Mouse (Mus musculus) inflammation-experienced regulatory T-cells, adult 6 months (primary cell): ENCODE measurements around the gene Dnajb12. TPM values are rescaled to one million over a fixed set of nuclear protein-coding genes. Genes with fewer than 3 reads are reported as not detected.

ENCODE experiments used
- ATAC-seq: one replicate; pipeline ENCODE4 v1.8.0; 2017
- polyA plus RNA-seq, 3 experiments: library from polyadenylated mRNA; unstranded; fragments of 100-300 nt; shearing (Covaris generic); gene quantifications; one replicate each; pipeline ENCODE4 v1.2.1; 2017

The Dnajb12 gene
- polyA plus RNA-seq, 3 experiments from 2014 or later = 15.7 to 18.1 (median 17.4) TPM

DNA sequence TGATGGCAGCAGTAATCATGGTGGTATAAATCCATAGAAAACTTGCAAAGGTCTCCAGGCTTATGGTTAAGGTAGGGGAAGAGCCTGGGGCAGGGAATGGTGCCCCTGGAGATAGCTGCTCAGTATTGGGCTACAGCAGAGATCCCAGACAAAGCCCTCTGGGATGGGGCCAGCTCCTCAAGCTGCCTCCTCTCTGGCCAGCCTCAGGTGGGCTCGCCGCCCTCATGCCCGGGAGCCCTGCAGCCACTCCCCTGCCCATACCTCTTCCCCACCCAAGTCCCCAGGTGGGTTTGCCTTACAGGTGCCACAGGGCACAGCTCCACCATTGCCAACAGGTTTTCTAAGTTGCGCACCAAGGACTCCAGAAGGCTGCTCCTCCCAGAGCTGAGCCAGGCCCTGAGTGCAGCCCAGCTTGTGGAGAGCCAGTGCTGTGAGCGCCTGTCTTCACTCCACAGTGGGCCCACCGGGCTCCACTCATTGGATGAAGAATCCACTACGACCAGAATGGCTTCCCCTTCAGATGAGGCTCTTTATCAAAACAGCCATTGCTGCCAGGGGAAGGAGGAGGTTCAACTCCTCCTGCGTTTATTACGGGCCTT lies 18.9 kb downstream of the Dnajb12 start:
- no peak for ATAC-seq

DNA sequence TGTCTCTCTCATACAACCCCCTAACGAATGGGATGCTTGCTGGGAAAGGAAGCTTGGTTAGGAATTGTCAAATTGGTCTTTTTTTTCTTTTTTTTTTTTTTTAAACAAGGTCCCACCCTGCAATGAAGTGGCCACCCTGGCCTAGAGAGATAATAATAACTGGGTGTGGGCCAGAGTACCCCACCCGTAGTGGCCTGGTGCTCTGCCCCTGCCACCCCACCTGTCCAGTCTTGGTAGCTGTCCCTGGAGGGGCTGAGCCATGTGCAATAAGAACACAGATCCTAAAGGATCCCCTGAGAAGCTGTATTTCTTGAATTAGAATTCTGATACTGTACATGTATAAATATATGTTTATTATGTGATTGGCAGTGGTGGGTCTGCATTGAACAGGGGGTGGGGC lies 19.6 kb downstream of the Dnajb12 start:
- ATAC-seq = no peak

DNA sequence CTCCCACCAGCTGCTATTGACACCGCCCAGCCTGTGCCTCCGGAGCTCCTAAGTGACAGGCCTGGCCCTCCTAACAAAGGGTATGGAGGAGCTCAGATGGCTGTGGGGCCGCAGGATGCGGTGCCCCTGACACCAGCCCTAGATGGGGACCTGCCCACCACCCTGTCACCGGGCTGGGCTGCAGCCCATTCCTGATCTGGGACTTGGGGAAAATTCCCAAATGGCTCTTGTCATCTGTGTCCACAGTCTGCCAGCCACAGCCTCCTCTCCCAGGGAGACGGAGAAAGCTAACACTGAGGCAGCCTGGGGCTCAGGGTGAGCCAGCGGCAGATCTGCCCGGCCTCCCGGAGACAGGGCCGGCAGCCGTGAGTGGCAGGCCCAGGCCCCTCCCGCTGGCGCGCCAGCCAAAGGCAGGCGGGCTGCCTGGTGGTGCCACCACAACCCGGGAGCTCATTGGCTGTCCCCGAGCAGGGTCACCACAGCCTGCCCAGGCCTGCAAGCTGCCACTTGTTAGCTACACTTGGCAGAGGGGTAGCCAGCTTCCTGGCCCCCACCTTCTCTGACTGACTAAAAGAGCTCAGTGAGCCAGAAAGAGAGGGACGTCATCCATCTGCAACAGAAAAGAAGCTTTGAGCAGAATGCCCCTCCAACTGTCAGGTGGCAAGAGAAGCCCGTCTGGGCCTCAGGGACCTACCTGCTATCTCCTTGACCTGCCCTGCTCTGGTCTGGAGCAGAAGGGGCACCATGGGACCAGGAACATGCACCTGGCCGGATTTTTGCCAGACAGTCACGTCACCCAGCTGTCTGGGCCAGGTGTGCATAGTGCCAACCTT lies 20.2 kb downstream of the Dnajb12 start:
- ATAC-seq = peak; percentile 78

DNA sequence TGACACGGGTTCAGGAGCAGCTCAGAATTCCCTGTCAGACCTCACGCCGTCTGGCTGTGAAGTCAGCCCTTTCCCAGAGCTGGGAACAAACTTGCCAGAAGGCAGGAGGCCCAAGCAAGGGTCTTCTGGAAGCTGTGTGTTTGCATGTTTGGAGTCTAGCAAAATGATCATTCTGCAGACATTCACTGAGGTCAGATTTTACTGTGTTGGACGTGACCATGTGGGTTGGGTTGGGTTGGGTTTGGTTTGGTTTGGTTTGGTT lies 20.7 kb downstream of the Dnajb12 start:
- no peak for ATAC-seq

DNA sequence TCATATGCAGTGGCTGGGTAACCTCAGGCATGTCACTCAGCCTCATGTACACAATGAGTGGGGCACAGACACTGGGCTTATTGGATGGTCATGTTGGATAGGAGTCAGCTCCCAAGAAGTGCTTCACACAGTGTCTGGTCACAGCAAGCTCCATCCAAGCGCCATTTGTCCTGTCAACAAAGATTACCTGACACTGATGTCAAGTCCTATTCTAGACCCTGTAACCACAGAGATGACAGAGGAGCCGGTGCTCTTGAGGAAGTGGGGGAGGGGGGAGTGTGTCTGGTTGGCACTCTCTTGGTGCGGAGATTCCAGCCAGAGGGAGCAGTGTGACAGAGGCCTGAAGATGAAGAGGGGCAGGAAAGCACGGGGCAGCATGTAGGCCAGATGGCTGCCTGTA lies 21.6 kb downstream of the Dnajb12 start:
- no peak for ATAC-seq

DNA sequence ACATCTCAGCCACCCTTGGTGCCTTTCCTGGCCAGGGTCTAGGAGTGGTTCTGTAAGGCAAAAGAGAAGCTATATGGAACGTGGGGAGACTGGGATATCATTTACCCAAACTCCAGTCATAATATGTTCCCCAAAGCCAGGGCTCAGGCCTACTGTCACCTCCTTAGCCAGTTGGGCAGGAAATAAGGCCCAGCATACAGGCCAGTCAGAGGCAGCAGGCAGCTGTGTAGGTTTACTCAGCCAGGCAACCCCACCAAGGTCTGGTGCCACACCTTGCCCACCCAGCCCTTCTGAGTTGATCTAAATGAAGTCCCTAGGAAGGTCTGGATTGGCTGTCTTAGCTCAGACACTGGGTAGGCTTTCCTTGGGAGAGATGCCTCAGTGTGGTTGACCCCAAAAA lies 22.1 kb downstream of the Dnajb12 start:
- ATAC-seq = no peak

DNA sequence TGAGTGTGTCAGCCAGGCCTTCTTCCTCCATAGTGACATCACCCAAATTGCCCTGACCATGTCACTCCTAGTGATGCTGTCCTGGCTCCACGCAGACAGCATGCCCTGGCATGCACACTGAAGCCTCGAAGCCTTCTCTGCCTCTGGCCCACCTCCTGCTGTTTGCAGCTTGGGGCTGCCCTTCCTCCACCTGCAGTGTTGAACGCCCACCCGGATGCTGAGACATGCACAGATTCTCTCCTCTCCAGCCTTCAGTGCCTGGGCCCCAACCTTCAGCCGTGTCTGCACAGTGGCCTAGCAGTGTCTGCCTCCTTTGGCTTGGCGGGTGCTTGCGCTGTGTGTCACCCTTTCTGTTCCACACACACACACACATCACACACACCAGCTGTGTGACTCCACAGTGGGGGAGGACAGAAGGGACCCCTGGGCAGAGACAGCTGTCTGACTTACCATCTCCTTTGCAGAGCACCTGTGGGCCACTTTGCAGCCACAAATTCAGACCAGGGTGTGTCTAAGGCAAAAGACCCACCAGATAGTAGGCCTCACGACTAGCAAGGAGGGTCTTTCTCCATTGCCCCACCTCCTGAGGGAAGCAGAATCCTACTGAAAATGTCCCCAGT lies 22.7 kb downstream of the Dnajb12 start:
- no peak for ATAC-seq

DNA sequence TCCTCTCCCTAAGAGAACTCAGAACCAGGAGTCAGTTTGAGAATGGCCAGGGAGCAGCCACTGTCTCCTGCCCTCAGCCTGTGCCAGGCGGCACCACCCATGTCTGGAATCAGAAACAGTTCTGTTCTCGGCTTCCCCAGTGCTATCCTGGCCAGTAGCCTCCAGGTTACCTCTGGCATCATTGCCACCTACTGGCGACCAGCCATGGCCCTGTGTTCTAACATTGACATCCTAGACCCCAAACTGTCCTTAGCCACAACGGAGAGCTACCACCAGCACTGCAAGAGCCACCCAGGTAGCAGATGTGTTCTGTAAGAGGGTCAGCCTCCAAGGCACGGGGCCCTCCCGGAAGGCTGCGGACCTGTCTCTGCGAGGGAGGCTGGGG lies 23.2 kb downstream of the Dnajb12 start:
- no peak for ATAC-seq

DNA sequence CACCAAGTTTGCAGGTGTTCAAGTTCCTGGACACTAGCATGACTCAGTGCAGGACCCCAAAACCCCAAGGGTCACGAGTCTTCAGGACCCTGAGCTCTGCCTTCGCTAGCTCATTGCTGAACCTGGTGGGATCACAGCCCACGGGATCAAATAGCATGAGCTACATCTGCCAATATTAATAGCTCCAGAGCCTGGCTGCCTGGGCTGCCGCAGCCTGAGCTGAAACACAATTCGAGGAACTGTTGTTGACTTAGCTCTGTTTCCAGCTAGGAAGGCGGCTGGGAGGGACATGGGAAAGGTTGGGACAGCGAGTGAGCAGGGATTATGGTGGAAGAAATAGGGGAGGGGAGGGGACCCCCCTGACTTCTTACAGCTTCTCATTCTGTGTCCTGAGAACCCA lies 23.8 kb downstream of the Dnajb12 start:
- ATAC-seq = no peak

DNA sequence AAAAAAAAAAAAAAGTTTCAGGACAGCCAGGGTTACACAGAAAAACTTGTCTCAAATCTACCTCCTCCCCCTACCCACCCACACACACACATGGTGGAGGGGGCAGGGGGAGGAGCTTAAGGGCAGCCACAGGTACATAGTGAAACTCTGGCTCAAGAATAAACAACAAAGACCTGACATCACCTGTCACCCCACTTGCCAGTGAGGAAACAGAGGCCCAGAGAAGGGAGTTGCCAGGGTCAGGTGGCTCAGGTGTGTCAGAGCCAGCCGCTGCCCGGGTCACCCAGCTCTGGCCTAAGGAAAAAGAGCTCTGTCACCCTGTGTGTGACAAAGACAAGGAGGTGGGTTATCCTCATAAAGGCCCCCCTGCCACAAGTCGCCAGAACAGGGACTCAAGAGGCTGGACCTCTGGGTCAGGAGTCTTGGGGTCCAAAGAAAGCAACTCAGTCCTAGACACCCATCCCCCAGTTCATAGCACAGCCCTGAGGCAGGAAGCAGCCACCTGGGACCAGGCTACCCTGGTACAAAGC lies 27.8 kb downstream of the Dnajb12 start:
- peak; percentile 49 for ATAC-seq

DNA sequence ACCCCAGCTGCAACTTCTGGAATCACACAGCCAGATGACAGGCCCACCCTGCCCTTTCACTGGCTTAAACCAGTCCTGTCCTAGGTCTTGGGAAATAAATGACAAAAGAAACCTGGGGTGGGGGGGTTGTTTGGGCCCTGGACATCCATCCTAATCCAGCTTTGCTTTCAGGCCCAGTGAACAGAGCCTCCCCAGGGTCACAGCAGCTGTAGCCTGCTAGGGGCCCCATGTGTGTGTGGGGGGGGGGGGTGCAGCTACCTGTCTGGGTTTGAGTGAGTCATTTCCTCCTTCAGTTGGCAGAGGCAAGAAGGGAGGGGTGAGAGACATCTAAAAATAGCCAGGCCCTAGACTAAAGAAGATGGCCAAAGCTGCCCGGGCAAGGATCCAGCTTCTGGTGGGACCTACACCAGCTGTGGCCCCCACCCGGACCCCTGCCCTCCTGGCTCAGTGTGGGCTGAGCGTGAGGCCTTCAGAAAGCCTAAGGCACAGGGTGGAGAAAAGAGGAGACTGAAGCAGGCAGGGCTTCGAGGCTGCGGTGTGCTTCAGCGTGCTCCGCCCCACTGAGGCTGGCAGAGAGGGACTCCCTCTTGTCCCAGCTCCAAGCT lies 28.4 kb downstream of the Dnajb12 start:
- ATAC-seq = peak; percentile 70

DNA sequence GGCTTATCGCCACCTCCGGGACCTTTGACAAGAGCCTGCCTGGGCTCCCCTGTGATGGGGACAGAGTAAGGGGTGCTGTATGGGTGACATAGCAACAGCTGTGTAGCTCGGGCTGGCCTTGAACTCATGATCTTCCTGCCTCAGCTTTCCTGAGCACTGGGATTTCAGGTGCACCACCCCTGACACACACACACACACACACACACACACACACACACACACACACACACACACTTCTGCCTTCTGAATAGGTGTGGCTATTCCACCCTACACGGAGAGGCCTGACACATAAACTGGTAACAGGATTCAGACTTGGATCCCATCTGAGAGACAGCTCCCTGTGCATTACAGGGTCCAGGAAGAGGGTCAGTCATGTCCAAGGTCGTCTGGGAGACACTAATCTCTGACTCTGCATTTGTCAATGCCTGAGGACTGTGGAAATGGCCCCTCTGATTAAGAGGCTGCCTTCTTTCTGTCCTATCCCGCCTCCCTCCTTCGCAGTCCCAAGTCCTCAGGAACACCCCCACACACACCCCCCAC lies 29.5 kb downstream of the Dnajb12 start:
- no peak for ATAC-seq

DNA sequence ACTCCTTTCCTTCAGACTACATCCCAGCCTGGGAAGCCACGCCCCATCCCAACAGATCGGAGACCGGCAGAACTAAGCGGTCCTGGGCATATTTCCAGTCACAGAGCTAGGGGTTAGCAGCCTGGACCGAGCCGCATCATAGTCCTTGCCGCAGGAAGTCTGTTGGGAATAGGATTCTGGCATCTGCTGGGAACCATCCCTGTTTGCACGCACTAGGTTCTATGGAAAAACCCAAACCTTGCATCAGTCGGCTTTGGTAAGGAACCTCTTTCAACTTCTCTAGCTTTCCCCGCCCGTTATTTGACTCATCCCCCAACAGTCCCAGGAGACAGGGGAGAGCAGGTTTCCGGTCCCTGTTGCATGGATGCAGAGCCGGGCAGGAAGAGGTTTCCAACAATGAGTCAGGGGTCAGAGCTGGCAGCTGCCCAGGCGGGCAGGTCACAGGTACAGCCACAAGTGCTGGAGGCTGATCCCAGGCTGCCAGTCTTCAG lies 30.0 kb downstream of the Dnajb12 start:
- no peak for ATAC-seq

DNA sequence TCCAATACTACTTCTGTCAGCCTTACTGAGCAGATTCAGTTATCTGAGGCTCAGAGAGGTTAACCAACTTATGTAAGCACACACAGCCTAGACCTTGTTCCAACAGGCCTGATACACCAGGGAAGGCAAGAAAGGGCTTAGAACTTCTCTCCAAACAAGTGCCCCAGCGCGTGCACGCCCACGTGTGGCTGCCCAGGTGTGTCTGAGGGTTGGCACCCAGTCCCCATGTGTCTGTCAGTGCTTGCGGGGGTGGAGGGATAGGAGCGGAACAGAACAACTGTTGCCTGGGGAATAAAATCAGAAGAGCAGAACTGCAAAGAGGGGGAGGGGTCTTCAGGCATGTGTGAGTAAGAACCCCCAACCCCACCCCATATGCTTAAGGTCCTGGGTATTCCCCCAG lies 31.7 kb downstream of the Dnajb12 start:
- peak; percentile 33 for ATAC-seq

DNA sequence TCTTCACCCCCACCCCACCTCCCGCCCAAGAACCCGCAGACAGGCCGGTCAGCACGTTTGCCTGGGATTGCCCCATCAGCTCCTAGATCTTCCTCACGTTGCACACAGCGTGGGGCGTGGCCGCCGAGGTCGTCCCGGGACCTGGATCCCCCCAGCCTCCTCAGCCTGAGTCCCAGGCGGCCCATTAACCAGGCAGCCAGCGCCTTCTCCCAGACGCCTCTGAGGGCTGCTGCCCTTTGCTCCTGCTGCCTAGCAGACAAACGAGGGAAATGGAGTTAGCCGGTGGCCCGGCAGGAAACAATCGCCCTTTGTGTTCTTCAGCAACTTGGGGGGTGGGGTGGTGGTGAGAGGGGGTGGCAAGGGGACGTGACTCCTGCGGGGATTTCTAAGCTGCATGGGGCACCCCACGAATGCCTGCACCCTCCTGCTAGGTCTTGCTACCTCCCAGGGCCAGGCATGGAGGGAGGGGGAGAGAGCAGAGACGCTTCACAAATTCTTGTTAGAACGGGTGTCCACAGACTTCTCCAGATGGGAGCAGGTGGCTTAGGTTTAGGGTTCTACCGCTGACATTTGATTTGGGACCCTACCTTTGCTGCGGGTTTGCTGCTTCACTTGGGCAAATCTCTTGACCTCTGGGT lies 32.3 kb downstream of the Dnajb12 start:
- no peak for ATAC-seq

DNA sequence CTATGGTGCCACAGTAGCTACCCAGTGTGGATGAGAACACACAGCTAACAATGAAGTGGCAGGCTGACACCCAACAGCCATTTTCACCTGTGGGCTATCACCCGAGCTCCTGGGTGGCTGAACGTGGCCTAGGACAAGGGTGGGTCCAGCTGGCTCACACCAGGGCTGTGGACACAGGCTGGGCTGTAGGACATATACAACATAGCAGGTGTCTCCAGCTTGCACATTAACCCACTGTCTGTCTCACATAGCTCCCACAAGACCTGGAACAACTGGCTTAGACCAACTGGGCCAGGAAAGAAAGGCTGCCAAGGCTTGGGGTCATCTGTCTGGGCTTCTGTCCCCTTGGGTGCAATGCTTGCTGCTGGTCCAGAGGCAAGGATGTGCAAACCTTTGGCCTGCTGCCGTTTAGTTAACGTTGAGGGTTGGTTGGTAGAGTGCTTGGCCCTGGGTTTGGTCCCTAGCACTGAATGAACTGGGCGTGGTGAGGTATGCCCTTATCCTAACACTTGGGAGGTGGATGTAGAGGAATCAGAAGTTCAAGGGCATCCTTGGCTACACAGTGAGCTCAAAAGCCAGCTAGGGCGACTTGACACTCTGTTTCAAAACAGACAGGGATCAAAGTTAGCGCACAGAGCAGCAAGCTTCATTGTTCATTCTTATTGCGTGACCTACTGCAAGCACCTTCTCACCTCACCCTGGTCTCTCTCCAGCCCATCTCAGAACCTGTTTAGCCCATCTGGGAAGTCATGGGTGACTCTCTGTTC lies 36.0 kb downstream of the Dnajb12 start:
- no peak for ATAC-seq

DNA sequence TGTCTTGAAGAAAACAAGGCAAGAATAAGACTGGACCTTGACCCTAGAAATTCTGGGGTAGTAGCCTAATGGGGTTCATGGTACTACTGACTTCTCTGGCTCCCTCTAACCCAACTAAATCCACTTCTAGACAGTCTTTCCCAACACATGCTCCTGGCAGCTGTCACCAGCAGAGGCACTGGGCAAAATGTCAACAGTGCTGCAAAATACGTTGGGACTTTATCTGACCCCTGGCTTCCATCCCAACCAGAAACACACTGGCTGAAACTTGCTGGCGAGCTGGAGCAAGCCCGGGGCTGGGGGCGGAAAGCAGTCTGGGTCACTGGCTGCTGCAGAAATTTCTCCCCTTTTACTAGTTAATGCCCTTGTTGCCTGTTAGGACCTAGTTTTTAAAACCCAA lies 36.8 kb downstream of the Dnajb12 start:
- no peak for ATAC-seq

DNA sequence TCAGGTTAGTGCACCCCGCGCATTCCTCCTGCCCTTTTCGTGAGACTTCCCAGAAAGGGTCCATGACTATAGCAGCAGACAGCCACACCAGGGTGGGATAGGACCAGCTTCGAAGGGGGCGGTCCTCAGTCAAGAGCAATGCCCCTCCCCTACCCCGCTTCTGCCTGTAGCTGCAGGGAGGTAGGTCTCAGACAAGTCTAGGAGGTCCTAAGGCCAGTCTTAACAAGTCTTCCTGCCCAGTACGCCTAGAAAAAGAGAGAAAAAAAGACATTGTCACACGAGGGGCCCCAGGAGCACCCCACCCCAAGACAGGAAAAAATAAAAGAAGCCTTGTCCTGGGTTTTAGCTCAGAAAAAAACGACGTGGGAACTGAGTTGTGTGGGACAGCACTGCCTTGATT lies 37.3 kb downstream of the Dnajb12 start:
- peak; percentile 46 for ATAC-seq

DNA sequence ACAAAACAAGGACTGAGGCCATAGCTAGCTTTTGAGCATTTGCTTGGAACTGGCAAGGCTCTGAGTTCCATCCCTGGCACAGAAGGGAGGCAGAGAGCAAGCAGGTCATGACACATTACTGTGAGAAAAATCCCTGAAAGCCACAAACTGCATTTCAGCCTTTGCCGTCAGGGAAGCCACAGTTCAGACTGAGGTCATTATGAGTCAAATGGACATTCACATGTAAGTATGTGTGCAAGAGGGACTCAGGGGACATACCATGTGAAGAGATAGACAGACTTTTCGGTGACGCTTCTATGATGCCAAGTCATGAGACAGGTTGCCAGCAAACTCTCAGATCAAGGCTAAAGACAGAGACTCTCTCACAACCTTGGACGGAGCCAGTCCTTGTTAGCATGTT lies 38.8 kb downstream of the Dnajb12 start:
- no peak for ATAC-seq

DNA sequence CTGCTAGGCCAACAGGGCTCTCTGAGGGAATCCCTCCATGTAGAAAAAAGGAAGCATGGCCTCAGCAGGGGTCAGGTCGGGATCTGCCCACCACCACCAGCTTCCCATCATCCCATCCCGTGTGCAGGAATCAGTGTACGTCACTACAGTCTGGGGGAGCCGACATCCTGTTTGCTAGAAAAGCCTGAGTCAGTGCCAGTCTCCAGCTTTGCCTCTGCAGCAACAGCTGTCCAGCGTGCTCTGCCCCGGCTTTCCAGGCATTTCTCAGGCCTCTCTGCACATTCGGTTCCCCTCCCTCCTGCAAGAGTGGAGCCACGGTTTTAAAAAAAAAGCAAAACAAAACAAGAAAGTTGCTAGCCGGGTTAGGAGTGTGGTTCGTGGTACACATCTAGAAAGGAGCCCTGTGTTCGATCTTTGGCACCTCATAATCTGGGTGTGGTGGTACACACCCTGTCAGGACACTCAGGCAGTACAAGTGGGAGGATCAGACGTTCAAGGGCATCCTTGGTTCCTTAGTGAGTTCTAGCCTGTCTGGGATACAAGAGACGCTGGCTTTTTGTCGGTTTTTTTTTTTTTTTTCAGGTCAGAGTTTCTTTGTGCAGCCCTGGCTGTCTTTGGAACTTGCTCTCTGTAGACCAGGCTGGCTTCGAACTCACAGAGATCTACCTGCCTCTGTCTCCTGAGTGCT lies 40.3 kb downstream of the Dnajb12 start:
- no peak for ATAC-seq

DNA sequence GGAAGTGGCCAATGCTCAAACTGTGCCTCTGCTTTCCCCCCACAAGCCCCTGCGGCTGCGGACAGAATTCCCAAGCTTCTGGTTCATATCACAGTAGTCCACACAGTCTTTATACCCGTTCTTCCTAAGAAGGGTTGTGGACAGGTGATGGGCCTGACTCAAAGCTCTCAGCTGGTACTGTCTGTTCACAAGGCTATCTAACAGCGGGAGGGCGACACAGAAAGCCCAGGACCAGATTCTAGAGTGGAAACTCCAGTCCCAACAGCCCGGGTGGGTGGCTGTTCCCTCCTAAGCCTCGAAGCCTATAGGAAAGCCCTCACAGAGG lies 41.1 kb downstream of the Dnajb12 start:
- peak; percentile 6 for ATAC-seq
